Mouse (Mus musculus) left cerebral cortex, adult 2 months (tissue): ENCODE measurements around the gene Avpi1. TPM values are rescaled to one million over a fixed set of nuclear protein-coding genes. Genes with fewer than 3 reads are reported as not detected.
A peak's percentile ranks its signal among the peaks of the same experiment; 100 is the strongest.

Source experiments
- DNase-seq, 2 experiments: peaks; one replicate each; pipeline ENCODE4 v3.0.0; 2021 to 2022; ENCODE audit warnings: low spot score in 2 of 2, mixed read lengths in 1 of 2; ENCODE audit errors: extremely low spot score in 1 of 2
- H3K27ac ChIP-seq: fragments of 200-600 bp; 2 replicates; pipeline ENCODE4 v1.8.1; 2022
- H3K4me3 ChIP-seq: fragments of 200-600 bp; 2 replicates; pipeline ENCODE4 v1.8.1; 2022
- CTCF ChIP-seq: fragments of 200-600 bp; IDR thresholded peaks from 2 replicates; pipeline ENCODE4 v1.8.1; 2022; ENCODE audit warnings: antibody characterized with exemption, mild to moderate bottlenecking, moderate library complexity
- intact Hi-C: fragments of 180-260 bp; cut with DNase I; formaldehyde crosslinking; loops from one replicate; pipeline ENCODE4 v1.15.1; 2025
- long read RNA-seq, 2 experiments: library from polyadenylated mRNA; stranded (forward); transcript quantifications; one replicate each; pipeline ENCODE4 v2.0.0; 2021; ENCODE audit warnings: borderline mapping rate in 2 of 2
- total RNA-seq, 2 experiments: library from RNA; stranded (reverse); gene quantifications; 2 replicates each; pipeline ENCODE4 v1.2.3; 2021

Gene Avpi1
- 10 to 100 TPM; 27.6 to 30.9 TPM for total RNA-seq
- long read RNA-seq, experiment 1, transcript Avpi1-201 (3 exons, 1,044 nt): major isoform, 19 of 23 reads
- long read RNA-seq, experiment 1, partial matches to known transcripts: 3 of 23 reads
- long read RNA-seq, experiment 1, other reads (novel, unspliced or antisense): 1 of 23 reads
- long read RNA-seq, experiment 2, transcript Avpi1-201 (3 exons, 1,044 nt): major isoform, 9 of 10 reads
- long read RNA-seq, experiment 2, partial matches to known transcripts: 0 of 10 reads
- long read RNA-seq, experiment 2, other reads (novel, unspliced or antisense): 1 of 10 reads

GRCm38 (mm10) chr19:42128787-42129508 lies at the start of gene Avpi1:
Gene Avpi1, minus strand, starts transcription at chr19:42129059.
- peak within 1 kb of the TSS; percentile 96 for H3K27ac ChIP-seq
- peak; percentile 95 to 98 for DNase-seq
- TF ChIP-seq CTCF: no peak
- peak within 1 kb of the TSS; percentile 70 for H3K4me3 ChIP-seq
- intact Hi-C loops: loop anchor here (2.0 kb wide), 2 partner anchors 16 to 38 kb away; partner anchors contain the start of gene Pi4k2a

DNA sequence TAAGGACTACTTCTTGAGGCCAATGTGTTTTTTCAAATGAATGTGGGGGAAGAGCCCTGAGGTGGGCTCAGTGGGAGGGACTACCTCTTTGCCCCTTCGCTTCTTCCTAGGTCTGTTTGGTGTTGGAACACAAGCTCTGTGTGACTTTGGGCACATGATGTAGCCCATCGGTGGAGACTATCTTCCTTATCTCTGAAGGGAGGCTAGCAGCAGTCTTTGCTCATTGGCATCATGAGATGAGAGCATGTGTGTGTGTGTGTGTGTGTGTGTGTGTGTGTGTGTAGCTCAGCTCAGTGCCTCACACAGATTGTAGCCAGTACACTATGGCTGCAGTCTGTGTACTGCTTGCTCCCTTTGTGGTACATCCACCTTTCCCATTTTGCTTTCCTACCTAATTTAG lies 48.6 kb upstream of the Avpi1 start:
- TF ChIP-seq CTCF: no peak
- intact Hi-C loops: no loop called here
- Histone ChIP-seq H3K27ac (no peak overlapping the region), H3K4me3 (no peak overlapping the region)
- DNase-seq: no peak

GRCm38 (mm10) chr19:42176841-42177240 lies 48.0 kb upstream of the Avpi1 start:
- no peak for DNase-seq
- TF ChIP-seq CTCF: no peak
- no peak overlapping the region for H3K27ac ChIP-seq
- H3K4me3 ChIP-seq: no peak overlapping the region
- intact Hi-C loops: no loop called here

GRCm38 (mm10) chr19:42170025-42170969 lies 41.4 kb upstream of the Avpi1 start:
- H3K27ac ChIP-seq: peak overlapping the region; percentile 87
- no peak for TF ChIP-seq CTCF
- peak; percentile 94 for DNase-seq
- peak overlapping the region; percentile 93 for H3K4me3 ChIP-seq
- intact Hi-C loops: no loop called here

DNA sequence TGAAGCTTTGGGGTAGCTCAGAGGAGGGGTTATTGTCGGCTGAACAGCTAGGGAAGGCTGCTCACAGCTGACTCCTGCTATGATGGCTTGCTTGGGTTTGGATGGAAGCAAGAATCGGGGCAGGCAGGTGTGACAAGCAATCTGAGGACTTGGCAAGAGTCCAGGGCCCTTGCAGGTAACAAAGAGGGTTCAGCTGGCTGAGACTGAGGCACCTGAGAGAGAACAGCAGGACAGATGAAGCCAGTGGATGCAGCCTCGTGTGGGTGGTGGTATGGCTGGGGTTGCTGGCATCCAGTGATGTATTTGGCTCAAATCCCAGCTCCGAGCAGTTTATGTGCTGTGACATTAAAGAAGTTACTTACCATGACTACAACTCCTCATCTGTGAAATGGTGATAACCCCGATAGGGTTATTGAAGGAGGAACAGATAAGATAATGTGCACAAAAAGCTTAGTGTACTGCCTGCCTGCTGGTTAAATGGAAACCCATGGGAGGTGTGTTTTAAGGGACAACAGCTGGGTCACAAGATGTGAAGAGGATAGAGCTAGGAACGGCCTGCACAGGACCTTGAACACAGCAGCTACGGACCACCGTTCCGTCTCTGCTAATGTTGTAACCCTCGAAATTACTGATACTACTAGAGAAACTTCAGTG lies 40.6 kb upstream of the Avpi1 start:
- TF ChIP-seq CTCF: no peak
- intact Hi-C loops: no loop called here
- no peak overlapping the region for H3K4me3 ChIP-seq
- H3K27ac ChIP-seq: peak overlapping the region; percentile 32; the same call in 1 of the 2 replicates
- DNase-seq: no peak

DNA sequence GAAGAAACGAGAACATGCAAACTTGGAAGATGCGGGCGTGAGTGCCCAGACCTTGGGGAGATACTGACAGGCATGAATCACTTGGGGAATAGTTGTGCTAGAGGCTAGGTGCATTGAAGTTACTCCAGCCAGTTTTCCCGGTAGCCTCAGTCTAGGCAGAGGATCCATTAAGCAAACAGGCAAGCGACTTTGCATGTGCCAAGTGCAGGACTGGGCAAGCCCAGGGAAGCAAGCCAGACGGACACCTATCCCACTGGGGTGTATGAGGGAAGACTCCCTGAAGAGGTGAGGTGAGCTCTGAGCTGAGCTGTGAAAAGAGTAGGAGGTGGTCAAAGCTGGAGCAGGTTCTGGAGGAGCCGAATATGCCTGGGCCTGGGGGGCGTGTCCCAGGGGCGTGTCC lies 38.6 kb upstream of the Avpi1 start:
- Histone ChIP-seq H3K4me3 (no peak overlapping the region), H3K27ac (no peak overlapping the region)
- intact Hi-C loops: loop anchor here (2.0 kb wide), 1 partner anchor 77 kb away; the partner anchor contains the start of gene Pi4k2a
- TF ChIP-seq CTCF: no peak
- no peak for DNase-seq

DNA sequence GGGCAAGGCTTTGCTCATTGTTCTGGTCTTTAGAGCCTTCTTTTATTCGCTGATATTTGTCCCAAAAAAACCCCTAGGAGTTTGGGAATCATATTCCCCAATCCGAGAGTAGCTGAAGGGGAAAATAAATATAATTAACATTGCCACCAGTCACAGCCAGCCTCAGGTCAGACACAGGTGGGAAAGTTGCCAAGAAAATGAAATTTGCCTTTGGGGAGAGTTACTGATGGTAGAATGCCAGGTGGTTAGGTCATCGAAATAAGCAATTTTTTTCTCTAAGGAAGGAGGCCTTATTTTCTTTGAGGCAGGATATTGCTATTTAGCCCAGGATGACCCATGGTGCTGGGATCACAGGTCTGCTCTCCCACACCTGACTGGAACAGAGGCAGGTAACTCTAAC lies 37.9 kb upstream of the Avpi1 start:
- Histone ChIP-seq H3K4me3 (no peak overlapping the region), H3K27ac (0 out of 2 replicates have a peak overlapping the region, but pooled peaks have one; percentile 20)
- intact Hi-C loops: loop anchor here (1.0 to 2.0 kb wide), 3 partner anchors 22 to 131 kb away; partner anchors contain the start of genes Ankrd2 and Pi4k2a
- DNase-seq: no peak
- no peak for TF ChIP-seq CTCF

- intact Hi-C loops: loop anchor here (1.0 to 2.0 kb wide), 3 partner anchors 22 to 131 kb away; partner anchors contain the start of genes Ankrd2 and Pi4k2a
- peak; percentile 95 for TF ChIP-seq CTCF
- peak; percentile 81 to 93 for DNase-seq
- Histone ChIP-seq H3K4me3 (peak overlapping the region; percentile 28; the same call in 1 of the 2 replicates), H3K27ac (no peak overlapping the region)
Measured at GRCm38 (mm10) chr19:42166130-42166529, 37.3 kb upstream of the Avpi1 start.

GRCm38 (mm10) chr19:42164188-42164587 lies 35.3 kb upstream of the Avpi1 start:
- no peak for TF ChIP-seq CTCF
- no peak overlapping the region for H3K27ac ChIP-seq
- intact Hi-C loops: no loop called here
- no peak overlapping the region for H3K4me3 ChIP-seq
- no peak for DNase-seq

GRCm38 (mm10) chr19:42163764-42164163 lies 34.9 kb upstream of the Avpi1 start, which contains the start of gene Zfyve27:
Gene Zfyve27, plus strand, starts transcription at chr19:42163951.
- DNase-seq: no peak
- intact Hi-C loops: no loop called here
- Histone ChIP-seq H3K4me3 (no peak within 1 kb of the TSS), H3K27ac (no peak within 1 kb of the TSS)
- no peak for TF ChIP-seq CTCF
